Mouse (Mus musculus) ES-E14 (cell line): ENCODE results near the gene Slc39a7. TPM values are rescaled to one million over a fixed set of nuclear protein-coding genes. Genes with fewer than 3 reads are reported as not detected.

Experiments
- DNase-seq: peaks from one replicate; pipeline ENCODE4 v3.0.0-alpha.2; 2013; ENCODE audit warnings: low read depth, low spot score
- H3K27ac ChIP-seq: 2 replicates; pipeline ENCODE4 v1.5.1; 2012; ENCODE audit warnings: low read depth, mild to moderate bottlenecking, low read length, moderate library complexity, mixed read lengths; ENCODE audit not compliant: poor library complexity, insufficient read depth, severe bottlenecking
- H3K36me3 ChIP-seq: 2 replicates; pipeline ENCODE4 v1.6.1; 2012; ENCODE audit warnings: mild to moderate bottlenecking, low read length, moderate library complexity, mixed read lengths; ENCODE audit not compliant: control insufficient read depth, poor library complexity, insufficient read depth, severe bottlenecking
- H3K4me1 ChIP-seq, 2 experiments: fragments of 150-350 bp in 1 of 2; sonication (generic) in 1 of 2; 2 replicates each; pipeline ENCODE4 v1.6.1; 2012; ENCODE audit warnings: low read length in 2 of 2, mild to moderate bottlenecking in 1 of 2, mixed read lengths in 1 of 2; ENCODE audit not compliant: control insufficient read depth in 2 of 2, insufficient read depth in 2 of 2, poor library complexity in 1 of 2
- H3K4me3 ChIP-seq, 2 experiments: fragments of 150-350 bp in 1 of 2; sonication (generic) in 1 of 2; 2 replicates each; pipeline ENCODE4 v1.5.1; 2012; ENCODE audit warnings: low read length in 2 of 2, low read depth in 1 of 2, mild to moderate bottlenecking in 1 of 2, mixed read lengths in 1 of 2; ENCODE audit not compliant: insufficient read depth in 1 of 2, poor library complexity in 1 of 2, severe bottlenecking in 1 of 2
- H3K9ac ChIP-seq: 2 replicates; pipeline ENCODE4 v1.6.1; 2012; ENCODE audit warnings: low read depth, mild to moderate bottlenecking, low read length, mixed read lengths; ENCODE audit not compliant: poor library complexity, insufficient read depth, severe bottlenecking
- H3K9me3 ChIP-seq: fragments of 150-350 bp; sonication (generic); 2 replicates; pipeline ENCODE4 v1.6.1; 2012; ENCODE audit warnings: low read depth, mild to moderate bottlenecking, low read length; ENCODE audit not compliant: control insufficient read depth, insufficient read depth
- CHD2 ChIP-seq: IDR thresholded peaks from 2 replicates; pipeline ENCODE4 v1.6.1; 2014; ENCODE audit warnings: mild to moderate bottlenecking, low read depth, low read length, inconsistent platforms
- HCFC1 ChIP-seq: IDR thresholded peaks from 2 replicates; pipeline ENCODE4 v1.6.1; 2012; ENCODE audit warnings: low read length, inconsistent platforms, borderline replicate concordance; ENCODE audit not compliant: insufficient read depth
- MAFK ChIP-seq: IDR thresholded peaks from 2 replicates; pipeline ENCODE4 v1.6.1; 2014; ENCODE audit warnings: mild to moderate bottlenecking, low read depth, low read length, inconsistent platforms; ENCODE audit not compliant: insufficient read depth
- ZC3H11A ChIP-seq: IDR thresholded peaks from 2 replicates; pipeline ENCODE4 v1.6.1; 2012; ENCODE audit warnings: low read depth, mild to moderate bottlenecking, inconsistent platforms, low read length, borderline replicate concordance
- ZNF384 ChIP-seq: IDR thresholded peaks from 2 replicates; pipeline ENCODE4 v1.6.1; 2012; ENCODE audit warnings: low read depth, low read length, inconsistent platforms
- in situ Hi-C, 2 experiments: fragments of 600-800 bp; cut with MboI; formaldehyde crosslinking; loops; one replicate each; pipeline ENCODE4 v1.15.1; 2025; ENCODE audit warnings: low sequenced_read_pairs in 2 of 2, inconsistent platforms in 1 of 2; ENCODE audit not compliant: unreplicated experiment in 2 of 2
- total RNA-seq: library from RNA; depleted of rRNA; stranded (reverse); fragments of 300-350 nt; gene quantifications from 2 replicates; pipeline ENCODE4 v1.2.3, GENCODE M21; 2012

The Slc39a7 gene
- total RNA-seq, 1 experiment = 253 TPM

- in situ Hi-C loops = no loop called here
- H3K36me3 ChIP-seq = no peaks in the 10 kb centered on the region
- peaks cover 0 to 3% of the 10 kb centered on the region in 2 experiments; a peak in 1 of 4 replicates for H3K4me1 ChIP-seq
- DNase-seq = peak; percentile 89
- no peak overlapping the region for H3K9ac ChIP-seq
- TF ChIP-seq HCFC1 = no peak
- no peak for TF ChIP-seq MAFK
- TF ChIP-seq ZC3H11A = no peak
- TF ChIP-seq ZNF384 = no peak
- TF ChIP-seq CHD2 = no peak
- H3K4me3 ChIP-seq = no peak overlapping the region
- H3K27ac ChIP-seq = no peak overlapping the region
- no peaks in the 10 kb centered on the region for H3K9me3 ChIP-seq
These were observed 46.1 kb upstream of the Slc39a7 start for GRCm38 (mm10) chr17:34077549-34077948.

DNA sequence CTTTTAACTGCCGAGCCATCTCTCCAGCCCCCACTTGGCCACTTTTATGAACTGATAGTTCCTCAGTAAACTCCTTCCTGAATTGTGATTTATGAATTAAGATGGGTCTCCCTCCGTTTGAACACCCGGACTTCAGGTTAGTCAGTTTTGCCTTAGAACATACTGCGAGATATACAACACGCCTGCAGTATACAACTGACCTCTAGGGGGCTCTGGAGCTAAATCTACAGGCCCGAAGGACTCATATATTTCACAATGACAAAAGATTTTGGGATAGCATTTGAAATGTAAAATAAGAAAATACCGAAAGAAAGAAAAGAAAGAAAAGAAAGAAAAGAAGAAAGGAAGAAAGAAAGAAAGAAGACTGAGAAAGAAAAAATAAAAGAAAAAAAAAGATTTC, 43.8 kb upstream of the Slc39a7 start:
- Histone ChIP-seq H3K36me3 (no peaks in the 10 kb centered on the region), H3K4me1 (peaks cover 0 to 3% of the 10 kb centered on the region in 2 experiments; a peak in 1 of 4 replicates), H3K9me3 (no peaks in the 10 kb centered on the region), H3K9ac (no peak overlapping the region), H3K27ac (no peak overlapping the region), H3K4me3 (no peak overlapping the region)
- peak; percentile 71 for DNase-seq
- no peak for TF ChIP-seq CHD2
- no peak for TF ChIP-seq ZC3H11A
- TF ChIP-seq ZNF384 = no peak
- no peak for TF ChIP-seq HCFC1
- no peak for TF ChIP-seq MAFK
- in situ Hi-C loops = no loop called here

DNA sequence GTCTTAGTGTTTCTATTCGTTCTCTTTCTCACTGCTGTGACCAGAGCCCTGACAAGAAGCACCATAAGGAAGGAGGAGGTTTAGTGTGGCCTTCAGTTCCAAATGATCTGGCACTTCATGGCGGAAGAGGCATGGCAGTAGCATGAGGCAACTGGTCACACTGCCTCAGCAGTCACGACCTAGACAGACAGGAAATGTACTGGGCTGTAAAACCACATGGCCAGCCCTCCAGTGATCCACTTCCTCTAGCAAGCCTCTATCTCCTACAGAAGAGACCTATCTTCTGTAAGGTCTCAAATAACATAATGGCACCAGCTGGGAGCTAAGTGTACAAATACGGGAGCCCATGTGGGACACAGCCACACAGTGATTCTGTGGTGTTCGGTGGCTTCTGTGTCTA, 40.6 kb upstream of the Slc39a7 start:
- in situ Hi-C loops = no loop called here
- Histone ChIP-seq H3K36me3 (no peaks in the 10 kb centered on the region), H3K9me3 (no peaks in the 10 kb centered on the region), H3K27ac (no peak overlapping the region), H3K4me1 (peaks cover 0 to 3% of the 10 kb centered on the region in 2 experiments; a peak in 1 of 4 replicates), H3K4me3 (no peak overlapping the region), H3K9ac (no peak overlapping the region)
- no peak for DNase-seq
- TF ChIP-seq ZNF384 (no peak), CHD2 (no peak), ZC3H11A (no peak), MAFK (no peak), HCFC1 (no peak)

GRCm38 (mm10) chr17:34068864-34069263, 37.4 kb upstream of the Slc39a7 start:
- H3K4me1 ChIP-seq = 0 out of 4 replicates have a peak, but pooled peaks cover 0 to 2% of the 10 kb centered on the region in 2 experiments
- in situ Hi-C loops = no loop called here
- DNase-seq = no peak
- H3K36me3 ChIP-seq = no peaks in the 10 kb centered on the region
- no peaks in the 10 kb centered on the region for H3K9me3 ChIP-seq
- no peak for TF ChIP-seq ZC3H11A
- TF ChIP-seq CHD2 = no peak
- TF ChIP-seq MAFK = no peak
- no peak overlapping the region for H3K27ac ChIP-seq
- H3K9ac ChIP-seq = no peak overlapping the region
- no peak overlapping the region for H3K4me3 ChIP-seq

DNA sequence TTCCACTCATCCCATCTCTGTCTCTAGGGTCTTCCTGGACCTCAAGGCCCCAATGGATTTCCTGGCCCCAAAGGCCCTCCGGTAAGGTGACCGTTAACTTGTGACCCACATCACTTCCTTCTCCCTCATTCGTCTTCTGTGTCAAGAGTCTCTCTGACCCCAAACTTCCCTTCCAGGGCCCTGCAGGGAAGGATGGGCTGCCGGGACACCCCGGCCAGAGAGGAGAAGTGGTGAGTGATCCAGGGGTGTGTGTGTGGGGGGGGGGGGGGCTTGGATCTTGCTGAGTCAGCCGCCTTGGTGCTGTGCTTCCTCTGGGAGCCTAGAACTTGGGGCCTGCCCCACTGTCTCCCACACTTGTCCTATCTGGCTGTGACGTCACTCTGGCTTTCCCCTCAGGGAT, 25.7 kb upstream of the Slc39a7 start:
- H3K4me3 ChIP-seq = no peak overlapping the region
- in situ Hi-C loops = no loop called here
- H3K36me3 ChIP-seq = no peaks in the 10 kb centered on the region
- H3K9ac ChIP-seq = no peak overlapping the region
- TF ChIP-seq HCFC1 (no peak), ZNF384 (no peak), ZC3H11A (no peak), MAFK (no peak; the same call in 1 of the 2 replicates), CHD2 (no peak)
- no peaks in the 10 kb centered on the region for H3K9me3 ChIP-seq
- H3K4me1 ChIP-seq = peaks cover 0 to 3% of the 10 kb centered on the region in 2 experiments; a peak in 1 of 4 replicates
- no peak for DNase-seq
- no peak overlapping the region for H3K27ac ChIP-seq
